Mouse (Mus musculus) lung, postnatal 0 days (tissue): ENCODE measurements at regions not wholly inside any gene's neighbourhood (a gene's known extent, or its start where the extent isn't known, plus 50 kb on each side); places are given as distances from the start of the nearest gene placed in this dataset.

Experiments used
- CTCF ChIP-seq: IDR thresholded peaks from 2 replicates; pipeline ENCODE4 v1.5.1; 2016; ENCODE audit warnings: antibody characterized with exemption, mild to moderate bottlenecking
- EP300 ChIP-seq: IDR thresholded peaks from 2 replicates; pipeline ENCODE4 v1.6.1; 2016; ENCODE audit warnings: antibody characterized with exemption, mild to moderate bottlenecking, control low read depth

- TF ChIP-seq CTCF (no peak), EP300 (no peak)
These were observed 119.0 kb upstream of the Tmpo start for GRCm38 (mm10) chr10:91300067-91300466.
